Mouse (Mus musculus) heart, embryonic 15.5 days (tissue): ENCODE data around the gene Cfap77. TPM values are rescaled to one million over a fixed set of nuclear protein-coding genes. Genes with fewer than 3 reads are reported as not detected.
"Not testable (repeated sequence)": the region's sequence is repeated elsewhere in the genome, so short reads cannot be mapped to it uniquely, and the experiment has no call there.

Source experiments
- ATAC-seq: fragments of 200-750 bp; cut with Nextera tagmentation; replicated peaks from 2 replicates; pipeline ENCODE4 v1.8.0; 2017; ENCODE audit warnings: low read depth, moderate TSS enrichment; ENCODE audit not compliant: insufficient number of reproducible peaks, insufficient read depth, low FRiP score
- H3K27ac ChIP-seq: fragments of 300-500 bp; sonication (generic); 2 replicates; pipeline ENCODE4 v1.5.1; 2015; ENCODE audit warnings: mild to moderate bottlenecking, inconsistent platforms
- H3K27me3 ChIP-seq: fragments of 300-500 bp; sonication (generic); 2 replicates; pipeline ENCODE4 v1.6.1; 2015; ENCODE audit warnings: inconsistent platforms
- H3K36me3 ChIP-seq: fragments of 300-500 bp; sonication (generic); 2 replicates; pipeline ENCODE4 v1.6.1; 2015; ENCODE audit warnings: mild to moderate bottlenecking, inconsistent platforms
- H3K4me1 ChIP-seq: fragments of 300-500 bp; sonication (generic); replicated peaks from 2 replicates; pipeline ENCODE4 v1.6.1; 2015; ENCODE audit warnings: inconsistent platforms
- H3K4me2 ChIP-seq: fragments of 300-500 bp; sonication (generic); 2 replicates; pipeline ENCODE4 v1.6.1; 2015; ENCODE audit warnings: inconsistent platforms, mild to moderate bottlenecking, moderate library complexity
- H3K4me3 ChIP-seq: fragments of 300-500 bp; sonication (generic); 2 replicates; pipeline ENCODE4 v1.5.1; 2015; ENCODE audit warnings: mild to moderate bottlenecking, inconsistent platforms
- H3K9ac ChIP-seq: fragments of 300-500 bp; sonication (generic); 2 replicates; pipeline ENCODE4 v1.6.1; 2015; ENCODE audit warnings: mild to moderate bottlenecking, inconsistent platforms
- H3K9me3 ChIP-seq: fragments of 300-500 bp; sonication (generic); replicated peaks from 2 replicates; pipeline ENCODE4 v1.6.1; 2016; ENCODE audit warnings: inconsistent platforms
- WGBS: fragments of 180-500 bp; shearing (Covaris S2); methylation state at CpG from one replicate; pipeline ENCODE4 v1.1.7; 2015; ENCODE audit warnings: mixed read lengths; 5-methylcytosine and 5-hydroxymethylcytosine counted together
- polyA plus RNA-seq: library from polyadenylated mRNA; unstranded; fragments of >200 nt; fragmentation: Nextera tagmentation; extraction: Ambion mirVana; gene quantifications from 2 replicates; pipeline ENCODE4 v1.2.1, GENCODE M21; 2015

Cfap77 gene
- polyA plus RNA-seq, result 0.18 and 0.27 TPM in 2 replicates

DNA sequence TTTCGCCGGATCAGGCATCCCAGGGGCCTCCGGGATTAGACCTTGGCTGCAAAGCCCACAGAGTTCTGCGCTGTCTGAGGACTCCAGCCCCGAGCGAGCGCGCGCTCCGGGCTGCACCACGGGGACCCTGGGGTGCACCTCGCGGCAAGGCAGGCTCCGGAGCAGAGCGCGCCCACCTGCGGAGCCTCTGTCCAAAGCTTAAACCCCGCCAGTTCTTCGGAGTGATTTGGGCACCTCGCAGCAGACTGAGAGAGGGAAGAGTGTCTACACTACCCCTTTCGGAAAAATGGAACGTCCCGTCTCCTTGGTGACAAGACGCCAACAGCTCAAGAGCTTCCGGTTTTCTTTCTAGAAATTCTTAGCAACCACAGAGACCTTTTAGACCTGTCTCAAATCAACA lies at the start of gene Cfap77:
Gene Cfap77 (minus strand): TSS at position 76 of the 400 bp plus-strand sequence.
- Histone ChIP-seq H3K27me3 (peaks cover 26% of the 10 kb centered on the region), H3K36me3 (no peaks in the 10 kb centered on the region), H3K27ac (no peak within 1 kb of the TSS), H3K4me1 (peaks cover 9% of the 10 kb centered on the region), H3K4me3 (peak within 1 kb of the TSS; percentile 55), H3K9ac (peak within 1 kb of the TSS; percentile 61), H3K9me3 (no peaks in the 10 kb centered on the region), H3K4me2 (peak within 1 kb of the TSS; percentile 83)
- under 1% methylated on average over 25 of the region's 25 CpGs for WGBS
- peak; percentile 69; the same call in 1 of the 2 replicates for ATAC-seq

DNA sequence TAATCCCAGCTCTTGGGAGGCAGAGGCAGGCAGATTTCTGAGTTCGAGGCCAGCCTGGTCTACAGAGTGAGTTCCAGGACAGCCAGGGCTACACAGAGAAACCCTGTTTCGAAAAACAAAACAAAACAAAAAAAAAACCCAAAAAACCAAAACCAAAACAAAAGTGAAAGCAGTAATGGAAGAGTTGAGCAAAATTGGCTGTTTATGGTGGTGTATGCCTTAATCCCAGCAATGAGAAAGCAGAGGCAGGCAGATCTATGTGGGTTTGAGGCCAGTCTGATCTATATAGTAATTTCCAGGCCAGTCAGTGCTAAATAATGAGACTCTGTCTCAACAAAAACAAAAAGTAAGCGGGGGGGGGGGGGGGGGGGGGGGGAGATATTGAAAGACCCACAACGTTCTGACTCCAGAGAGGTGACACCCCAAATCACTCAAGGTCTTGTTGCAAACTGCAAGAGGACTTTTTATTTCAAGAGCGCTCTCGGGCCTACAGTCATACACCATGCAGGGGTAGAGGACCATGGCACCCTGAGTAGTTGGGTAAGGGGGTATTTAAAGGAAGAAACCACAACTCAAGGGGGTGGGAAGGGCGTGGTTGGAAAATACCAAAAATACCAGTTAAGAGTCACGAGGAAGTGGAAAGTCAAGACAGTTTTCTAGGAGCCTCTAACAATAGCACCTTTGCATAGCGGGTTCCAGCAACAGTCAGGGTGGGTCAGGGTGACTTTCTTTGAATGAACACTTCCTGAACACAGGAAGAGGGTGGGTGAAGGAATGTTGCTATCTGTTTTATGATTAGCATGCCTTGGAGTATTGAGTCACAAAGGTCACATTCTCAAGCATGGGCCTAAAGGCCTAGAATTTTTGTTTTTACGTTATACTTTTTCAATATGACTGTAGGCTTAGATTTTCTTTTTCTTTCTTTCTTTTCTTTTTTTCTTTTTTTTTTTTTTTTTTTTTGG lies 47.8 kb upstream of the Cfap77 start:
- not testable (repeated sequence) for H3K4me3 ChIP-seq, H3K4me1 ChIP-seq, H3K4me2 ChIP-seq, H3K27me3 ChIP-seq, H3K27ac ChIP-seq, H3K36me3 ChIP-seq, H3K9ac ChIP-seq, ATAC-seq, H3K9me3 ChIP-seq
- 75% methylated on average over 10 of the region's 10 CpGs for WGBS

DNA sequence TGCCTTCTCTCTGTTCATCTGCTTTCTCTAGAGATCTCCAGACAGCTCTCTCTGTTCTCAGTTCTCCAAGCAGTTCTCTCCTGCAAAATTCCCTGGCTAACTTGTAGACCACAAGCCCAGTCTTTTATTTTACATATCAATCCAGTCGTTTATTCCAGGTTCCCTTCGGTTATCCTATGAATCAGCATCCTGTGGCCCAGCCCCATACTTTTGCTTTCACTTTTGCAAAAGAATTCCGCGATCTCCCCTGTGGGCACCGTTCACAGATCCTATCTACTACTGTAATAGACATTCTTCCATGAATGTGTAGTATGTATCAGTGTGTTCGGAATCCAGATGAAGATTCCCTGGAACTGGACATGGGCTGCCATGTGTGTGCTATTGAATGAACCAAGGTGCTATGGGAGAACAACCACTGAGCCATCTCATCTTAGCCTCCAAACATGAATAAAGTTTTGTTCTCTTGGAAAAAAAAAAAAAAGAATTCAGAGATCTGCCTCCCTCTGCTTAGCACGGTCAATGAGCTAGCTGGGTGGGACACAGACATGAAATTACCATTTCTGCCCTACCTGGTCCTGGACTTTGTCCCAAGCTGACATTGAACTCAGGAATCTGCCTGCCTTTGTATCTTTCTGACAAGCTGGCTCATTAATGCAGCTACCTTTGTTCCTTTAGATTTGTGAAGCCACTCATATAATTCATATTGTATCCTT lies 46.1 kb upstream of the Cfap77 start:
- no peaks in the 10 kb centered on the region for H3K36me3 ChIP-seq
- H3K9me3 ChIP-seq, result no peaks in the 10 kb centered on the region
- ATAC-seq, result no peak
- H3K9ac ChIP-seq, result no peak overlapping the region
- WGBS, result 60% methylated on average over 7 of the region's 7 CpGs
- H3K4me2 ChIP-seq, result peak overlapping the region; percentile 29
- H3K4me1 ChIP-seq, result no peaks in the 10 kb centered on the region
- H3K27me3 ChIP-seq, result no peaks in the 10 kb centered on the region
- H3K4me3 ChIP-seq, result no peak overlapping the region
- H3K27ac ChIP-seq, result no peak overlapping the region

DNA sequence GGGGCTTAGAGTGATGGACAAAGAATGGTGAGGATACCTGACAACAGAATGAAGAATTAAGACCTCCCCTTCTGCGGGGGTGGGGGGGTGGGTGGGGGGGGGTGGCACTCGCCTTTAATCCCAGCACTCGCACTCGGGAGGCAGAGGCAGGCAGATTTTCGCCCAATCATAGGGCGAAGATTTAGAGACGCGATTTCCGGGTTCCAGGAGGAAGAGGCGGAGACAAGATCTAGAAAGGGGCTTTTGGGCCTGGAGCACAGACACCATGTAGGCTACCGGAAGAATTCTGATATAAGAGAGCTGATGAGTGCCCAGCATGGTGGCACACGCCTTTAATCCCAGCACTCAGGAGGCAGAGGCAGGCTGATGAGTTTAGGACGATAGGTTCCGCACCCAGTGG lies 44.8 kb upstream of the Cfap77 start:
- 88% methylated on average over 14 of the region's 14 CpGs for WGBS
- no peaks in the 10 kb centered on the region for H3K4me1 ChIP-seq
- H3K27ac ChIP-seq, result no peak overlapping the region
- H3K4me2 ChIP-seq, result no peak overlapping the region
- no peaks in the 10 kb centered on the region for H3K9me3 ChIP-seq
- H3K36me3 ChIP-seq, result no peaks in the 10 kb centered on the region
- ATAC-seq, result no peak
- no peak overlapping the region for H3K9ac ChIP-seq
- H3K27me3 ChIP-seq, result no peaks in the 10 kb centered on the region
- no peak overlapping the region for H3K4me3 ChIP-seq

DNA sequence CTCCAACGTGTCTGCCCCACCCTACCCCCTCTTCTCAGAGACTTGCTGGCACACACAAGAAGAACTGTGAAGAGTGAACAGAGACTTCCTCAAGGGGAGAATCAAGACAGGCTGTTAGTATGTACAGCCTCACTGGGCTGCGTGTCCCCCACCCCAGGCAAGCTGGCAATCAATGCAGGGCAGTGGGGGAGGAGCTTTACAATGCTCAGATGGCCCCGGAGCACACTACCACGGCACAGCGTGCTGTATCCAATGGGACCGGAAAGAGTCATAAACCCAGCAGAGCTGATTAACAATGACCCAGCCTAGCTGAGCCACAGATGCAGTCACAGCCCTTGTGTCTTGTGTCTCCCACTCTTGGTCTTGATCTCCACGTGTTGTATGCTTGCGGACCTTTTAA lies 43.9 kb upstream of the Cfap77 start:
- Histone ChIP-seq H3K27me3 (no peaks in the 10 kb centered on the region), H3K4me2 (no peak overlapping the region), H3K4me3 (no peak overlapping the region), H3K9me3 (no peaks in the 10 kb centered on the region), H3K27ac (no peak overlapping the region), H3K36me3 (no peaks in the 10 kb centered on the region), H3K4me1 (no peaks in the 10 kb centered on the region), H3K9ac (no peak overlapping the region)
- no peak for ATAC-seq
- WGBS, result 71% methylated on average over 8 of the region's 8 CpGs

DNA sequence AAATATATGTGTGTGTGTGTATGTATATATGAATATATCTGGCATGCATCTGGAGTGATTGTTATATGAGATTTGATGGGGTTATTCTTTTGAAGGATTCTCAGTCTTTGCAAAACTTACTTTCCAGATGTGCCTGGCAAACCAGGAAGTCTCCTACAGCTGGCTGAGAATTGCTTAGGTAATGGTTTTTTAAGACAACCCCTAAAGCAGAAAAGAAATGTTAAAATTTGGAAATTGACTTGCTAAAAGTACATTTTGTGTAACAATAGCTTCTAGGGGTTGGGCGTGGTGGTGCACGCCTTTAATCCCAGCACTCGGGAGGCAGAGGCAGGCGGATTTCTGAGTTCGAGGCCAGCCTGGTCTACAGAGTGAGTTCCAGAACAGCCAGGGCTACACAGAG lies 43.1 kb upstream of the Cfap77 start:
- WGBS, result 85% methylated on average over 5 of the region's 5 CpGs

DNA sequence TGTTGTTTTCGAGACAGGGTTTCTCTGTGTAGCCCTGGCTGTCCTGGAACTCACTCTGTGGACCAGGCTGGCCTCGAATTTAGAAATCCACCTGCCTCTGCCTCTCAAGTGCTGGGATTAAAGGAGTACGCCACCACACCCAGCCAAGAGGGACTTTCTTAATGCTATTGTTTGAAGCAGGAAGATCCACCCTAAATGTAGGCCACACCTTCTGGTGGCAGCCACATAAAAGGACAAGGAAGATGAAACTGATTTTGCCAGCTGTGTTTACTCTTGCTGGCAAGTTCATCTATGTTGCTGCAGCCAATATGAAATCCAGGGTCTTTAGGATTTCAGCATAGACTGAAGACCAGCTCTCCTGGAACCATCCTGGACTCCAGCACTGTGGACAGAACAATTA lies 42.6 kb upstream of the Cfap77 start:
- H3K27me3 ChIP-seq, result no peaks in the 10 kb centered on the region
- WGBS, result 73% methylated on average over 3 of the region's 3 CpGs
- H3K4me1 ChIP-seq, result no peaks in the 10 kb centered on the region
- H3K9ac ChIP-seq, result no peak overlapping the region
- H3K27ac ChIP-seq, result no peak overlapping the region
- H3K4me3 ChIP-seq, result no peak overlapping the region
- no peak for ATAC-seq
- H3K36me3 ChIP-seq, result no peaks in the 10 kb centered on the region
- no peak overlapping the region for H3K4me2 ChIP-seq
- no peaks in the 10 kb centered on the region for H3K9me3 ChIP-seq

More for the DNA sequence above, 43.1 kb upstream of the Cfap77 start:
- not testable (repeated sequence) for H3K9me3 ChIP-seq, H3K9ac ChIP-seq, H3K4me1 ChIP-seq, H3K36me3 ChIP-seq, H3K27ac ChIP-seq, H3K4me3 ChIP-seq, H3K4me2 ChIP-seq, H3K27me3 ChIP-seq, ATAC-seq

DNA sequence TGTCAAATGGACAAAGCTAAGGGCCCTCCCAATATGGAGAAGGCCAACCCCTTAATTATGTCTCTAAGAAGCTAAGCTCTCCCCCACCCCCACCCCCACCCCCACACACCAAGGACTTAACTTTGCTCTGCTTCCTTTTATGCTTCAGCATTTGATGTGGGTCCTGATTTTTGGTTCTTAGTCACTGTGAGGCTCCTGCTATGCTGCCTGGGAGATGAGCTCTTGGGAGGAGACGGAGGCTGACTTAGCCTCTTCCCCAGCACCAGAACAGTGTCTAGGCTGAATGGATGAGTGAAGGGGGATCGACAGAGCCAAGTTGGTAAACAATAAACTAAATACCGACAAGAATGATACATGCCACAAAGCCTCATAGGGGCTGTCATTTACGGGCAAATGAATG lies 41.9 kb upstream of the Cfap77 start:
- no peak overlapping the region for H3K9ac ChIP-seq
- no peak overlapping the region for H3K4me3 ChIP-seq
- H3K9me3 ChIP-seq, result no peaks in the 10 kb centered on the region
- no peak overlapping the region for H3K4me2 ChIP-seq
- H3K27ac ChIP-seq, result no peak overlapping the region
- no peaks in the 10 kb centered on the region for H3K36me3 ChIP-seq
- 61% methylated on average over 4 of the region's 4 CpGs for WGBS
- H3K27me3 ChIP-seq, result no peaks in the 10 kb centered on the region
- no peak for ATAC-seq
- H3K4me1 ChIP-seq, result no peaks in the 10 kb centered on the region

DNA sequence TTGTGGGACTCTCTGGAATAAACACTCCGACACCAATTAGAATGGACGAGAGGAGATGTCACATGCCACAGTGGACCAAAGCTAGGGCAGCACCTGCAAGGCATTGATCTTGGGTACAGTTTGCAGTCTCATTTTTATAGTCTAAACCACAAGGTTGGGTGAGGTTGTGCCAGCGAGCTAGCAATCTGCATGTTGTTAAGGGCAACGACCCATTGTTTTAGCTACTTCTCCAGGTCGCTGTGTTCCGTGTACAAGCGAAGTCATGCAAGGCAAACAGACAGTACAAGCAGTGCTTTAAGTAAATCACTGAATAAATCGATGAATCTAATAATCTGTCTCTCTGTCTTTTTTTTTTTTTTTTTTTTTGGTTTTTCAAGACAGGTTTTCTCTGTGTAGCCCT lies 40.8 kb upstream of the Cfap77 start:
- no peak overlapping the region for H3K4me3 ChIP-seq
- H3K9ac ChIP-seq, result no peak overlapping the region
- no peaks in the 10 kb centered on the region for H3K9me3 ChIP-seq
- H3K36me3 ChIP-seq, result no peaks in the 10 kb centered on the region
- H3K27ac ChIP-seq, result no peak overlapping the region
- H3K4me1 ChIP-seq, result no peaks in the 10 kb centered on the region
- WGBS, result 84% methylated on average over 8 of the region's 8 CpGs
- no peak overlapping the region for H3K4me2 ChIP-seq
- no peaks in the 10 kb centered on the region for H3K27me3 ChIP-seq
- ATAC-seq, result no peak

DNA sequence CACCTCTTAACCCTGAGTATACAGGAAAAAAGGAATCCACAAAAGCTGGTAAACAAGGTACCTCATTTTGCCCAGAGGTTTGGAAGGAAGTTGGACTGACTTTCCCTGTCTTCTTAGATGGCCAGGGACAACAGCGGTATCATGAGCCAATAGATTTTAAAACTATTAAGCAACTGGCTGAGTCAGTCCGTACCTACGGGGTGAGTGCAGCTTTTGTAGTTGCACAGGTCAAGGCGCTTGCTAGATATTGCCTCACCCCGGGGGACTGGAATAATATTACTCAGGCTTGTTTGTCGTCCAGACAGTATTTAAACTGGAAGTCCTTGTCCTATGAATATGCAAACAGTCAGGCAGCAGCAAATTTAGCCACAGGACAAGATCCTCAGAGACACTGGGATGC lies 34.4 kb upstream of the Cfap77 start:
- not testable (repeated sequence) for H3K27me3 ChIP-seq, H3K4me1 ChIP-seq, ATAC-seq, H3K9me3 ChIP-seq, H3K4me3 ChIP-seq, H3K4me2 ChIP-seq, H3K27ac ChIP-seq, H3K9ac ChIP-seq
- H3K36me3 ChIP-seq, result peaks cover 25% of the 10 kb centered on the region
- 84% methylated on average over 6 of the region's 6 CpGs for WGBS

DNA sequence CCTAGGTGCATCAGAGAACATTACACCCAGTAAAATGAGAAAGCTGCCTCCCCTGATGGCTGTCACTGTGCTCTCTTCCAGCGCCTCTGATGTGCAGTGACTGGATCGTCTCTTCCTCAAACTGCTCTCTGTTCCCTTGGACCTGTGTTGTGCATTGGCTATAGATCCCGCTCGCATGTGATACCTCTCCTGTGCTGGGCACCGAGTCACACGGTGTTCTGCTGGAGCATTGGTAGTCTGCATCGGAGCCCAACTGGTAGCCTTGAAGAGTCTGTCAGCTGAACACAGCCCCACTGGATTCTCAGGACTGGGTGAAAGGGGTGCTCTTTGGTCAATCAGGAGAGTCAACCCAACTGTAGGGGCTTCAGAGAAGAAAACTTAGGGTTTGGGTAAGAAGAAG lies 31.2 kb upstream of the Cfap77 start:
- H3K27ac ChIP-seq, result no peak overlapping the region
- peaks cover 51% of the 10 kb centered on the region for H3K36me3 ChIP-seq
- no peaks in the 10 kb centered on the region for H3K9me3 ChIP-seq
- no peak overlapping the region for H3K4me2 ChIP-seq
- H3K27me3 ChIP-seq, result no peaks in the 10 kb centered on the region
- 94% methylated on average over 7 of the region's 7 CpGs for WGBS
- no peaks in the 10 kb centered on the region for H3K4me1 ChIP-seq
- ATAC-seq, result no peak
- no peak overlapping the region for H3K9ac ChIP-seq
- H3K4me3 ChIP-seq, result no peak overlapping the region
